Mouse (Mus musculus) small intestine, adult 2 months (tissue): ENCODE data around the gene Cdk2ap1. TPM values are rescaled to one million over a fixed set of nuclear protein-coding genes. Genes with fewer than 3 reads are reported as not detected.

Source experiments
- H3K27ac ChIP-seq: fragments of 200-500 bp; 2 replicates; pipeline ENCODE4 v1.5.1; 2012; ENCODE audit warnings: low read depth, low read length, control low read depth, inconsistent platforms; ENCODE audit not compliant: insufficient read depth
- H3K27me3 ChIP-seq: fragments of 200-500 bp; 2 replicates; pipeline ENCODE4 v1.6.1; 2012; ENCODE audit warnings: mild to moderate bottlenecking, moderate library complexity, low read length, inconsistent platforms; ENCODE audit not compliant: control insufficient read depth, insufficient read depth
- H3K36me3 ChIP-seq: fragments of 200-500 bp; 2 replicates; pipeline ENCODE4 v1.6.1; 2012; ENCODE audit warnings: mild to moderate bottlenecking, low read length, control low read depth, inconsistent platforms; ENCODE audit not compliant: control insufficient read depth, insufficient read depth
- H3K4me1 ChIP-seq: fragments of 200-500 bp; 2 replicates; pipeline ENCODE4 v1.6.1; 2012; ENCODE audit warnings: low read length, inconsistent platforms, mixed read lengths; ENCODE audit not compliant: control insufficient read depth, insufficient read depth, insufficient read length
- H3K4me3 ChIP-seq: fragments of 200-500 bp; 2 replicates; pipeline ENCODE4 v1.5.1; 2012; ENCODE audit warnings: low read depth, mild to moderate bottlenecking, control low read depth, inconsistent platforms, low read length, moderate library complexity
- CTCF ChIP-seq: fragments of 200-500 bp; IDR thresholded peaks from 2 replicates; pipeline ENCODE4 v1.5.1; 2012; ENCODE audit warnings: low read depth, mild to moderate bottlenecking, control low read depth, inconsistent platforms, low read length, moderate library complexity, mixed read lengths; ENCODE audit not compliant: insufficient replicate concordance, insufficient read length; ENCODE audit errors: extremely low read depth
- POLR2A ChIP-seq: fragments of 200-500 bp; IDR thresholded peaks from 2 replicates; pipeline ENCODE4 v1.6.1; 2012; ENCODE audit warnings: low read depth, mild to moderate bottlenecking, control low read depth, inconsistent platforms, low read length, moderate library complexity
- WGBS: fragments of 180-500 bp; shearing (Covaris S2); methylation state at CpG from one replicate; pipeline ENCODE4 v1.1.7; 2018; 5-methylcytosine and 5-hydroxymethylcytosine counted together
- polyA plus RNA-seq: library from polyadenylated mRNA; depleted of rRNA; stranded (reverse); fragments of >200 nt; gene quantifications from 2 replicates; pipeline ENCODE4 v1.2.3, GENCODE M21; 2012

Gene Cdk2ap1
- polyA plus RNA-seq, 1 experiment = 52.8 TPM

DNA sequence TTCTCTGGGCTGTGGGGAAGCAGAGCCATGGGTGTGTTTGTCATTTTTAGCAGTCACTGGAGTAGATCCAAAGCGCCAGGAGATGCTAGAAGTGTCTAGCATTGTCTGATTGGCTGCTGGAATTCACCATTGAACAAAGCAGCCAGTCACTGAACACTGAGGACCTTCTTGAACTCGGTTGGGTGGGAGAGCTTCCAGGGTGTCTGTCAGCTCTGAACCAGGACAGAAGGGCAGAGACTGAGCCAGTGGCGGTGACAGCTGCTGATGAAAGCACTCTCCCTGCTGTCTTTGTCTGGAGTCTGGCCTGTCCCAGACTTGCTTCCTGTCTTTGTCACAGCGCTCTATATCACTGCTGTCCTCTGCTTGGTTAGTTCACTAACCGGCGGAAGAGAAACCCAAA lies 28.5 kb downstream of the Cdk2ap1 start:
- WGBS = 72% methylated on average over 6 of the region's 6 CpGs
- Histone ChIP-seq H3K27ac (no peak overlapping the region), H3K27me3 (no peaks in the 10 kb centered on the region), H3K4me1 (peaks cover 4% of the 10 kb centered on the region; the same call in 1 of the 2 replicates), H3K36me3 (no peaks in the 10 kb centered on the region), H3K4me3 (no peak overlapping the region)
- no peak for TF ChIP-seq POLR2A
- no peak for TF ChIP-seq CTCF

DNA sequence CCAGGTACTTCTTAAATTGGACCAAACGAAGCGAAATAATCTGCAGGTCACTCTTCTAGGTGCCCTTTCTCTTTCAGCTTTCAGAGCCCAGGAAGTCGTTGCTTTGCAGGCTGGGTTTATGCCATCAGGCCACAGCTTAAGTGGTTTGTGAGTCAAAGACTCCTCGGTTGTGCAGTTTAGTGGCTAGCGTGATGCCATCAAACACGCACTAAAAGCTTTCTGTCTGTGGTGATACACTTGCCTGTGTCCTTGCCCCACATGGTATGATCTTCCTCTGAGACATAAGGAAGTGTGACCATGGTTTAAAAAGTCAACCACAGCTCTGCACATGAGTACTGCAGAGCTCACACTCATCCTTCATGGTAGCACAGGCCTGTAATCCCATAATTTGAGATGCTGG lies 32.8 kb downstream of the Cdk2ap1 start:
- 83% methylated on average over 6 of the region's 6 CpGs for WGBS
- H3K4me1 ChIP-seq = no peaks in the 10 kb centered on the region; the same call in 1 of the 2 replicates
- H3K36me3 ChIP-seq = no peaks in the 10 kb centered on the region
- no peak overlapping the region for H3K27ac ChIP-seq
- TF ChIP-seq POLR2A (no peak), CTCF (no peak)
- H3K4me3 ChIP-seq = no peak overlapping the region
- no peaks in the 10 kb centered on the region for H3K27me3 ChIP-seq

DNA sequence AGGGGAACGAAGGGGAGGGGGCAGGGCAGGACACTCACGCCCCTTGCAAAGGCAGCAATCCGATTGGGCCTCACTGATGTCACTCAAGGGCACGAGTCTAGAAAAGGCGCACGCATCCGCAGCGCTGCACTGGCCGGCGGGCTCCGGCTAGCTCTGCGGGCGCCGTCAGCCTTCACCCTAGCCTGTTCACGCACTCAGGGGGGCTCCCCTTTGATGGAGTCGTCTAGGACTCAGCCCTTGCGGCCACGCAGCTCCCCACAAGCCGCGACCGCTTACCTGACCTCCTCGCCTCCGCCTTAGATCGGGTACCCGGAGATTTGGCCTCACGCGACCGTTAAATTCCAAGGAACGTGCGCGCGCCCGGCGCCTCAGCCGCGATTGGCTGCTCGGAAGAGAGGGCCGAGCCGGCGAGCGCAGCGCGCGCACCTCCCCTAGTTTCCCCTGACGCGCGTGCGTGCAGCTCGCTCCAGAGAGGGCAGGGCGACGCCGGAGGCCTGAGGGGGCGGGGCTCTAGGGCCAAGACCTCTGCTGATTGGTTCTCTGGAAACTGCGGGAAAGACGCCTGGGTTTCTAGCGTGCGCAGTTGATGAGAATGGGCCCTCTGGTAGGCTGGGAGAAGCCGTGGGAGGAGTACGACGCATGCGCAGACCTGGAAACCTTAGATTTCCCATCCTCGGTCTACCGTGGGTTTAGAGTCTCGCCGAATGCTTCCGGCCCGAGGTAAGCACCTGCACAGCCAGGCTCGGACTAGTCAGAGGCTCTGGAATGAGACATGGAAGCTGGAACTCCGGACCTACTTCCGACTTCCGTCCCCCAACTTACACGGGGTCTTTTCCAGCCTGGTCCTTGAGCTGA lies 35.1 kb downstream of the Cdk2ap1 start, which contains the start of the genes Mphosph9 and 2810006K23Rik:
Gene Mphosph9, minus strand, starts transcription at position 463 of the 855 bp plus-strand sequence.
Gene 2810006K23Rik, plus strand, starts transcription at position 580 of the 855 bp plus-strand sequence.
- TF ChIP-seq POLR2A (peak; percentile 94), CTCF (no peak)
- Histone ChIP-seq H3K4me3 (peak within 1 kb of the TSS; percentile 77), H3K36me3 (no peaks in the 10 kb centered on the region), H3K27me3 (no peaks in the 10 kb centered on the region), H3K27ac (peak within 1 kb of the TSS; percentile 83), H3K4me1 (no peaks in the 10 kb centered on the region; the same call in 1 of the 2 replicates)
- under 1% methylated on average over 72 of the region's 72 CpGs for WGBS

DNA sequence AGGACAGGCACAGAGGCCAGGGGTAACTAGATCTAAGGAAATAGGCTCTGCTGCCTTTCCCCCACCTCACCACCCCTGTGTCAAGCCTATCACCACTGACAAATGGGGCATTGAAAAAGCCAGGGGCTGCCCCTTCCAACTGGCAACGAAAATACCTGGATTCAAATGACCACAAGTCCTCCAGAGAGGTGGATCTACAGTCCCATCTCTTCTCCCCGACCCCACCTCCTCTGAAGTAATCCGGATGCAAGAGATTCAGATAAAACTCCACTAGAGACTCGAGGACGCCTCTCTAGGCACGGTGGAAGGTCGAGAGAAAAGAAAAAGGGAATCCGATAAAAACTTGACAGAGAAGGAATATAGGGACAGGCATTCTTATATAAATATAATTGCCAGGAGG lies 36.1 kb downstream of the Cdk2ap1 start:
- no peak for TF ChIP-seq POLR2A
- no peak for TF ChIP-seq CTCF
- WGBS = 4% methylated on average over 8 of the region's 8 CpGs
- H3K36me3 ChIP-seq = no peaks in the 10 kb centered on the region
- H3K4me3 ChIP-seq = peak overlapping the region; percentile 77; the same call in 1 of the 2 replicates
- H3K4me1 ChIP-seq = no peaks in the 10 kb centered on the region; the same call in 1 of the 2 replicates
- no peak overlapping the region for H3K27ac ChIP-seq
- no peaks in the 10 kb centered on the region for H3K27me3 ChIP-seq

DNA sequence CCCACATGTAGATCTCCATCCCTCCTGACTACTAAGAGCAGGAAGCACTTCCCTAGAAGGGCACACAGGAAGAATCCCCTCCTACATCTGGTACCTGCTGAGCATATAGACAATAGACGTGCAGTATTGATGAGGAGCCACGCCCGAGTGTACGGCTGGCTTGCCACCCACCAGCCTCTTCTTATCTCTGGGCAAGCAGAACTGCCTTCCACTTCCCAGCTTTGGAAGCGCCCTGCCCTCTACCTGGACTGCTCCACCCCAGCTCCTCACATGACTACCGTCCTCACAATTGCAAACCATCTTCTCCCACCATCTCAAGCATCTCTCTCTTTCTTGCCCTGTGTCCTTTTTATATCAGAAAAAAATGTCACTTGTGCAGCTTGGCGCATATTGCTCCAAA lies 45.2 kb downstream of the Cdk2ap1 start:
- H3K4me1 ChIP-seq = no peaks in the 10 kb centered on the region
- H3K27me3 ChIP-seq = no peaks in the 10 kb centered on the region
- no peak for TF ChIP-seq CTCF
- TF ChIP-seq POLR2A = no peak
- H3K4me3 ChIP-seq = no peak overlapping the region
- no peak overlapping the region for H3K27ac ChIP-seq
- H3K36me3 ChIP-seq = peaks cover 17% of the 10 kb centered on the region
- 57% methylated on average over 7 of the region's 7 CpGs for WGBS

DNA sequence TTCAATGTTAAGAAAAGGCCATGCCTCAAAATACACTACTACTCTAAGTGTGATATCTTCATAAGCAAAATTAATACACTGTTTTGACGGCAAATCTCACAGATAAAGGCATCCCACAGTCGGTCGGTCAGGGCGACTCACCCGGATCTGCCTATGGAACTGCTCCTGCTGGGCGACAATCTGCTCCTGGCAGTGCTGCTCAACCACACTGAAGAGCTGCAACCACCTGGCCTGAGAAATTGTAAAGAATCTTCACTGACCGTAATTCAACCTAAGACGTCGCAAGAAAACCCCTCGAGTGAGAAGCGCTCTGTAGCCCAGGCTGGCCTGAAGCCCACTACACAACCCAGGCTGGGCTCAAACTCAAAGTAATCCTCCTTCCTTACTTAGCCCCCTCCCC lies 46.9 kb downstream of the Cdk2ap1 start:
- Histone ChIP-seq H3K4me1 (no peaks in the 10 kb centered on the region), H3K36me3 (peaks cover 24% of the 10 kb centered on the region), H3K4me3 (no peak overlapping the region), H3K27me3 (no peaks in the 10 kb centered on the region), H3K27ac (no peak overlapping the region)
- TF ChIP-seq POLR2A = no peak
- no peak for TF ChIP-seq CTCF
- 96% methylated on average over 11 of the region's 11 CpGs for WGBS

DNA sequence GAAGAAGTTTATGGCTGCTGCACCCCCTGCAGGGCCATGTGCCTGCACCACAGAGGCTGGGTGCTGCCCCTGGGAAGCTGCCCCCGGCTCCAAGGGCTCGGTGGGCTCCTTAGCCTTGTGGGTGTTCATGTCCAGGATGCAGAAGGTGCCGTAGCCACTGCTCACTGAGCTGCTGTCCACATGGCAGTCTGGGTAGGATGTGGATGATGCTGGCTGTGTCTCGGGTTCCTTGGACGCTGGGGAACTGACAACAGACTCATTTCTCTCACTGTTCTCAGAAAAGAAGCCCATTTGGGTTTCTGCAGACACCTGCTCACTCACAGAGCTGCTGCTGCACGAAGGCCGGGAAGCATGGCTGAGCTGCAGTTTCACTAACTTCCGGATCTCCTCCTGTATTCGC lies 47.4 kb downstream of the Cdk2ap1 start:
- TF ChIP-seq POLR2A (no peak), CTCF (no peak)
- H3K27ac ChIP-seq = no peak overlapping the region
- H3K4me1 ChIP-seq = no peaks in the 10 kb centered on the region
- 93% methylated on average over 9 of the region's 9 CpGs for WGBS
- H3K36me3 ChIP-seq = peaks cover 24% of the 10 kb centered on the region
- no peak overlapping the region for H3K4me3 ChIP-seq
- no peaks in the 10 kb centered on the region for H3K27me3 ChIP-seq

DNA sequence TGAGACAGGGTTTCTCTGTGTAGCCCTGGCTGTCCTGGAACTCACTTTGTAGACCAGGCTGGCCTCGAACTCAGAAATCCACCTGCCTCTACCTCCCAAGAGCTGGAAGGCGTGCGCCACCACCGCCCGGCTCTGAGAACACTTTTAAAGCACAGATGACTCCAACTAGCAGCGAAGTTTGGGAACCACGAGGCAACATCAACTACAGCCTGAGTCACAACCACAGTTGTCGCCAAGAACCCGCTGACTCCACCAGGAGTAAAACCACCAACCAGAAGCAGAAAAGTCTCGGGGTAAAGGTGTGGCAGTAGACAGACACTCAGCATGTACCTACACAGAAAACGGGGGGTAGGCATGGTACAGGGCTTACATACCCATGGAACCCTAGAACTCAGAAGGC lies 52.8 kb downstream of the Cdk2ap1 start:
- H3K27me3 ChIP-seq = no peaks in the 10 kb centered on the region
- H3K27ac ChIP-seq = no peak overlapping the region
- no peak overlapping the region for H3K4me3 ChIP-seq
- TF ChIP-seq POLR2A (no peak), CTCF (no peak)
- peaks cover 17% of the 10 kb centered on the region for H3K36me3 ChIP-seq
- no peaks in the 10 kb centered on the region for H3K4me1 ChIP-seq
- 93% methylated on average over 11 of the region's 11 CpGs for WGBS
